Mouse (Mus musculus): ENCODE measurements around the gene Kcnn1. TPM values are rescaled to one million over a fixed set of nuclear protein-coding genes. Genes with fewer than 3 reads are reported as not detected.

Gene Kcnn1
- polyA plus RNA-seq, 1 experiment = 0.65 TPM

DNA sequence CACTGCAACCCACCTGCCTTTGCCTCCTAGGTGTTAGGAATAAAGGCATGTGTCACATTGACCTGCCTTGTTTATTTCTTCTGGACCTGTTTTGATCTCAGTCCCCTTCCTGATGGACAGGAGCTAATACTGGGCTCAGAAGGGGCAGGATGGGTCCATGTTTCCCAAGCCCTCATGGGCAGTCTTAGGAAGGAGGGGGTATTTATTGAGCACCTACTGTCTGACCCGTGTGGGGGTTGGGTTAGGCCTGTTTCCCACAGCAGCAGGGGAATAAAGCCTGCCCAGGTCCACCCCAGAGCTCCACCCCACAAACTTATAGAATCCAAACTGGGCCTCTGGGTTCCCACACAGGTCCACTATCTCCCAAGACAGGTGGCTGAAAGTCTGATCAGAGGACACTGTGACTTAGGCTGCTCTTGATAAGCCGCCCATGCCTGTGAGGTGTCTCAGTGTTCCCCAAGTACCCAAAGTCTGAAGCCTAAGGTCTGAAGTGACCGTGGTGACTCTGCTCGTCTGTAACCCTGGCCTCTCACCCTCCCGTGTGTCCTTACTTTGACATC is 19.8 kb downstream of the Kcnn1 start:
- WGBS = 74% methylated on average over 5 of the region's 5 CpGs
- H3K4me3 ChIP-seq (ENCODE audit: extremely low read depth, insufficient read depth, insufficient read length) = no peak overlapping the region
- peak overlapping the region; percentile 19; the same call in 1 of the 2 replicates for H3K27ac ChIP-seq (ENCODE audit: insufficient read depth, low read length)
- DNase-seq (ENCODE audit: low read depth in 1 of 2, low spot score in 2 of 2) = no peak
- H3K4me1 ChIP-seq (ENCODE audit: control insufficient read depth, insufficient read depth, insufficient read length) = peaks cover 3% of the 10 kb centered on the region; the same call in 1 of the 2 replicates
- no peak for TF ChIP-seq POLR2A (IDR thresholded peaks at IDR 0.05; ENCODE audit: low read depth, low read length)
- no peak for TF ChIP-seq CTCF (IDR thresholded peaks at IDR 0.05; ENCODE audit: extremely low read depth, insufficient read depth, insufficient read length, insufficient replicate concordance)
- H3K36me3 ChIP-seq (ENCODE audit: control insufficient read depth, insufficient read depth, low read length) = no peaks in the 10 kb centered on the region
- H3K27me3 ChIP-seq (ENCODE audit: control insufficient read depth, insufficient read depth, low read length) = no peaks in the 10 kb centered on the region

DNA sequence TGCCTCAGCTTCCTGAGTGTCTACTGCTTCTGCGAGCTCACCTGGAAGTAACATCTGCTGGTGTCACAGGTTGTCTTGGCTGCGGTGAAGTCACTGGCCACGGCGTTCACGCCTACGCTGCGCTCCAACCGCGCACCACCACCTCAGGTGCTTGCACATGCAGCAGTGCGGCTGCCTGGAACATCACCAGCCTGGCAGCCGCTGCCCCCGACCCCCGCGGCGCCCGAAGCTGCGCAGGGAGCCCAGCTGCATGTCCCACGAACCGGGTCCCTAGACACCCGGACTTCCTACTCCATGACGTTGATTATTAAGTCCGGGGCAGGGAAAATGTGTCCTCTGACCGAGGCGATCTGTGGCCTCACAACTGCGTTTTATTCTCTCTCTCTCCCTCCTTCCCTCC is 20.6 kb downstream of the Kcnn1 start:
- 89% methylated on average over 25 of the region's 25 CpGs for WGBS
- H3K27ac ChIP-seq (ENCODE audit: insufficient read depth, low read length) = no peak overlapping the region
- no peak for TF ChIP-seq CTCF (IDR thresholded peaks at IDR 0.05; ENCODE audit: extremely low read depth, insufficient read depth, insufficient read length, insufficient replicate concordance)
- no peak for TF ChIP-seq POLR2A (IDR thresholded peaks at IDR 0.05; ENCODE audit: low read depth, low read length)
- H3K36me3 ChIP-seq (ENCODE audit: control insufficient read depth, insufficient read depth, low read length) = no peaks in the 10 kb centered on the region
- H3K4me3 ChIP-seq (ENCODE audit: extremely low read depth, insufficient read depth, insufficient read length) = no peak overlapping the region
- H3K4me1 ChIP-seq (ENCODE audit: control insufficient read depth, insufficient read depth, insufficient read length) = peaks cover 3% of the 10 kb centered on the region; the same call in 1 of the 2 replicates
- no peaks in the 10 kb centered on the region for H3K27me3 ChIP-seq (ENCODE audit: control insufficient read depth, insufficient read depth, low read length)
- no peak for DNase-seq (ENCODE audit: low read depth in 1 of 2, low spot score in 2 of 2)

DNA sequence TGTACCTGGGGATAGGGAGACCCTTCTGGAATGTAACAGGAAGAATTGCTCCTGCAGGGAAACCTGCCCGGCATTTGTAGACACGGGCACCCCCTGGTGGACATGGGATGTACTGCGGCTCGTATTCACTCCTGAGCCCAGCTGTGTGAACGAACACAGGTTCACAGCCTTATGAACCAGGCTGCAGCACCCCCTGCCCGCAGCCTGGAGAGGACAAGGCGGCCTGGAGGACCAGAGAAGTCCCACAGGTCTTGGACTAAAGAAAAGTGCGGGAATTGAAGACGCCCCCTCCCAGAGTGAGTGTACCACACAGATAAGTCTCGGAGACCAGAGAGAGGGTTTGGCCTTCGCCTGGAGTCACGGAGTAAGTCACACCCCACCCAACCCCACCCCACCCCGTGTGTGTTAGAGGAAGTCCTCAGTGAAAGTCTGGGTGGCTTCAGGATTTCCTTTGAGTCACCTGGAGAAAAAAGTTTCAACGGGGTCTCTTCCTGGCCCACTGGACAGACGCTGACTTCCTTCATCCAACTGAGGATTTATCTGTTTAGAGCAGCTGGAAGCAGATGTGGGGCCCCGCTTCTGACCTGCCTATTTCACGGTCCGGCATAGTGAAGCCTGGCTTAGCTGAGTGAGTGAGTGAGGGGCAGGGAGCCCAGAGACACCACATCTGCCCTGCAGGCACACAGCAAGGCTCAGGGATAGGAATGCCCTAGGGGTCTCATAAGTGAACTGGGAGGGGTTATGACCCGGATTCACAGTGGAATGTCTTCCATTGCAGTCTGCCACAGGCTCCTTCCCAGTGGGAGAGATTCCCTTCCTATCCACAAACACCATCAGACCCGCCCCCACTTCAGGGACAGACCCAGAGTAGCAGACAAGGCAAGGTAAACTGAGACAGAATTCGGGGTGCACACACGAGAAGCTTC is 21.6 kb downstream of the Kcnn1 start:
- DNase-seq (ENCODE audit: low read depth in 1 of 2, low spot score in 2 of 2) = peak in 1 of 2 experiments; percentile 82

DNA sequence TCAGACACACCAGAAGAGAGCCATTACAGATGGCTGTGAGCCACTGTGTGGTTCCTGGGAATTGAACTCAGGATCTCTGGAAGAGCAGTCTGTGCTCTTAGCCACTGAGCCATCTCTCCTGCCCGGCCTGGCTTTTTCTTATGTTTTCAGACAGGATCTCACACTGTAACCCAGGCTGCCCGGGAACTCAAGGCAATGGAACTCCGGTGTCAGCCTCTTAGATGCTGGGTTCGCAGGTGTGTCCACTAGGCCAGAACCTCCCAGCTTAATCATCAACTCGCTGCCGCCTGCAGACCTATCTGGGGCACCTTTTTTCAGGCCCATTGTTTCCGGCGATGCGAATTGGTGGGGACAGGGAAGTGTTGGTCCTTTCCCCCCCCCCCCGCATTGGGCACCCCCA is 22.5 kb downstream of the Kcnn1 start:
- Histone ChIP-seq H3K4me3 (ENCODE audit: extremely low read depth, insufficient read depth, insufficient read length) (no peak overlapping the region), H3K4me1 (ENCODE audit: control insufficient read depth, insufficient read depth, insufficient read length) (peaks cover 3% of the 10 kb centered on the region; the same call in 1 of the 2 replicates)
- DNase-seq (ENCODE audit: low read depth in 1 of 2, low spot score in 2 of 2) = no peak

More for the DNA sequence above, 21.6 kb downstream of the Kcnn1 start:
- peak overlapping the region; percentile 61; the same call in 1 of the 2 replicates for H3K27ac ChIP-seq (ENCODE audit: insufficient read depth, low read length)
- H3K4me1 ChIP-seq (ENCODE audit: control insufficient read depth, insufficient read depth, insufficient read length) = peaks cover 3% of the 10 kb centered on the region; the same call in 1 of the 2 replicates
- peaks cover 7% of the 10 kb centered on the region; the same call in 1 of the 2 replicates for H3K36me3 ChIP-seq (ENCODE audit: control insufficient read depth, insufficient read depth, low read length)
- WGBS = 19% methylated on average over 22 of the region's 22 CpGs
- no peak for TF ChIP-seq POLR2A (IDR thresholded peaks at IDR 0.05; ENCODE audit: low read depth, low read length)
- peak; percentile 88; the same call in 1 of the 2 replicates for TF ChIP-seq CTCF (IDR thresholded peaks at IDR 0.05; ENCODE audit: extremely low read depth, insufficient read depth, insufficient read length, insufficient replicate concordance)
- H3K4me3 ChIP-seq (ENCODE audit: extremely low read depth, insufficient read depth, insufficient read length) = no peak overlapping the region
- no peaks in the 10 kb centered on the region for H3K27me3 ChIP-seq (ENCODE audit: control insufficient read depth, insufficient read depth, low read length)

DNA sequence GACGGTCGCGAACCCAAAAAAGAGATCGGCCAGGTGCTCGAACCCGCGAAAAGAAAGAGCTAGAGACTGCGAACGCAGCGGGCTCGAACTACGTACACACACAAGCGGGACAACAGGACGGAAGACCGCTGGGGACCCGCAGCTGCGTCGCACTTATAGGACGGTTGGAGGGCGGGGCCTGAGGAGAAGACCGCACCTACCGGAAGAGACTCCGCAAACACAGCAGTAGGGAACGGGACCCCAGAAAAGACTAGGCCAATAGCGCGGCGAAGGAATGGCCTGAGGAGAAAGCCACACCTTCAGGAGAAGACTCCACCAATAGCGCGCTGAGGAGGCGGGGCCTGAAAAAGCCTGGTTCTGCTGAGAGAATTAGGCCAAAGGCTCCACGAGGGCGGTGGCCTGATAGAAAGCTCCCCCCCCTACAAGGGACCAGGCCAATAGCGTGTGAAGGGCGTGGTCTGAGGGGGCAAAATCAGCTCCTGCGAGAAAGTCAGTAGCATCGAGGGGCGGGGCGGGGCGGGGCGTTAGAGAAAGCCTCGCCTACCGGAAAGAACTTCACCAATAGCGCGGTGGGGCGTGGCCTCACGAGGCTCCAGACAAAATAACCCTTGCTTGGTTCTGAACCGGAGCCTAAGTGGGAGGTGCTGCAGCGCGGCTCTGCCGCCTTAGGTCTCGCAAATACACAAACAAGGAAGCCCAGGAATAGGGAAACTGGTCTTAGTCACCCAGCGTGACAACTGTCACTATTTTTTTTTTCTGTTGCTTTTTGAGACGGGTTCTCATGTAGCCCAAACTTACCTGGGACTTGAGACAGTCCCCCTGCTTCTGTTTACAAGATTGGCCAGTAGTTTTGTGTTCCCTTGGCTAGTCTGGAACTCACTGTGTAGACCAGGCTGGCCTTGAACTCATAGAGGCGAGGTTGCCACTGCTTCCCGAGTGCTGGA is 23.4 kb downstream of the Kcnn1 start, which contains the start of gene Arrdc2:
Arrdc2 (minus strand) TSS at position 313 of the 944 bp plus-strand sequence.
- Histone ChIP-seq H3K4me1 (ENCODE audit: control insufficient read depth, insufficient read depth, insufficient read length) (peaks cover 3% of the 10 kb centered on the region; the same call in 1 of the 2 replicates), H3K27me3 (ENCODE audit: control insufficient read depth, insufficient read depth, low read length) (no peaks in the 10 kb centered on the region), H3K27ac (ENCODE audit: insufficient read depth, low read length) (peak within 1 kb of the TSS; percentile 94), H3K36me3 (ENCODE audit: control insufficient read depth, insufficient read depth, low read length) (peaks cover 16% of the 10 kb centered on the region), H3K4me3 (ENCODE audit: extremely low read depth, insufficient read depth, insufficient read length) (peak within 1 kb of the TSS; percentile 70)
- peak; percentile 98 for TF ChIP-seq POLR2A (IDR thresholded peaks at IDR 0.05; ENCODE audit: low read depth, low read length)
- no peak for TF ChIP-seq CTCF (IDR thresholded peaks at IDR 0.05; ENCODE audit: extremely low read depth, insufficient read depth, insufficient read length, insufficient replicate concordance)
- peak; percentile 97 to 100 for DNase-seq (ENCODE audit: low read depth in 1 of 2, low spot score in 2 of 2)
- WGBS = 2% methylated on average over 55 of the region's 55 CpGs

More for the DNA sequence above, 22.5 kb downstream of the Kcnn1 start:
- no peaks in the 10 kb centered on the region for H3K27me3 ChIP-seq (ENCODE audit: control insufficient read depth, insufficient read depth, low read length)
- WGBS = 53% methylated on average over 10 of the region's 10 CpGs
- no peak overlapping the region; the same call in 1 of the 2 replicates for H3K27ac ChIP-seq (ENCODE audit: insufficient read depth, low read length)
- peaks cover 13% of the 10 kb centered on the region for H3K36me3 ChIP-seq (ENCODE audit: control insufficient read depth, insufficient read depth, low read length)
- no peak for TF ChIP-seq CTCF (IDR thresholded peaks at IDR 0.05; ENCODE audit: extremely low read depth, insufficient read depth, insufficient read length, insufficient replicate concordance)
- TF ChIP-seq POLR2A (IDR thresholded peaks at IDR 0.05; ENCODE audit: low read depth, low read length) = no peak
